Mouse (Mus musculus) testis, adult 2 months (tissue): ENCODE data around the gene Olfr744.

Source experiments
- CTCF ChIP-seq: fragments of 200-500 bp; IDR thresholded peaks from 2 replicates; pipeline ENCODE4 v1.5.1; 2012; ENCODE audit warnings: low read depth, mild to moderate bottlenecking, inconsistent platforms, low read length, moderate library complexity; ENCODE audit not compliant: control insufficient read depth, insufficient read depth, insufficient replicate concordance
- POLR2A ChIP-seq: fragments of 200-500 bp; IDR thresholded peaks from 2 replicates; pipeline ENCODE4 v1.6.1; 2012; ENCODE audit warnings: low read depth, mild to moderate bottlenecking, inconsistent platforms, low read length, moderate library complexity; ENCODE audit not compliant: control insufficient read depth

- TF ChIP-seq POLR2A (no peak), CTCF (no peak)
These were observed at the start of gene Olfr744 for GRCm38 (mm10) chr14:50614579-50614978.
